Mouse (Mus musculus): ENCODE measurements at regions not wholly inside any gene's neighbourhood (a gene's known extent, or its start where the extent isn't known, plus 50 kb on each side); places are given as distances from the start of the nearest gene placed in this dataset.

DNA sequence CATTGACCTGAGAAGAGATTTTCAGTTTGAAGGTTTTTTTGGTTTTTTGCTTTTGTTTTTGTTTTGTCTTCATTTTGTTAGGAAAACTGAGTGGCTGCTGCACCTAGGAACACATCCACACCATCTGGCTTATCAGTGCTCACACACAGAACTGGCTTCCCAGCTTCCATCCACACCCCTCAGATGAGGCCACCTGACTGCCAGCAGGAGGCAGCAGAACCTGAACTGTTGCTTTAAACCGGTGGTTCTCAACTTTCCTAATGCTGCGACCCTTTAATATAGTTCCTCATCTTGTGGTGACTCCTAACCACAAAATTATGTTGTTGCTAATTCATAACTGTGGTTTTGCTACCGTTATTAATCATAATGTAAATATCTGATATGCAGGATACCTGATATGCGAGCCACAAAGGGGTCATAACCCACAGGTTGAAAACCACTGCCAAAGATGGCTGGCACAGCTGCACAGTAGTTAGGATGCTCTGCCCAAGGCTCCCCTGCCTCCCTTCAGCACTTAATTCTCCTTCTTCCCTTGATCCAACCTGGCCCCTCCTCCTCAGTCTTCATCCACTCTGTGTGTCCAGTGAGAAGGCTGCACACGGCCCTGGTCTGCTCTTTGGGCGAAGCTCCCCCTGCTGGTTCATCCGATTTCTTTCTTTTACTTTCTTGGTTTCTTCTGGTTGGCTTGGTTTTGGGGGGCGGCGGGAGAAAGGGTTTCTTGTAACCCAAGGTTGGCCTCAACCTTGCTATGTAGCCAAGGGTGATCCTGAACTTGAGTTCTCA, 126.5 kb downstream of the Il20rb start:
- Histone ChIP-seq H3K9me3 (replicated peaks) (no peaks in the 10 kb centered on the region), H3K4me1 (peaks cover 4% of the 10 kb centered on the region; the same call in 1 of the 2 replicates), H3K27ac (no peak overlapping the region), H3K27me3 (replicated peaks) (no peaks in the 10 kb centered on the region), H3K36me3 (no peaks in the 10 kb centered on the region), H3K4me3 (no peak overlapping the region), H3K4me2 (no peak overlapping the region), H3K9ac (no peak overlapping the region)
- ATAC-seq, result no peak
- 57% methylated on average over 9 of the region's 9 CpGs for WGBS (ENCODE audit: insufficient replicate concordance)

DNA sequence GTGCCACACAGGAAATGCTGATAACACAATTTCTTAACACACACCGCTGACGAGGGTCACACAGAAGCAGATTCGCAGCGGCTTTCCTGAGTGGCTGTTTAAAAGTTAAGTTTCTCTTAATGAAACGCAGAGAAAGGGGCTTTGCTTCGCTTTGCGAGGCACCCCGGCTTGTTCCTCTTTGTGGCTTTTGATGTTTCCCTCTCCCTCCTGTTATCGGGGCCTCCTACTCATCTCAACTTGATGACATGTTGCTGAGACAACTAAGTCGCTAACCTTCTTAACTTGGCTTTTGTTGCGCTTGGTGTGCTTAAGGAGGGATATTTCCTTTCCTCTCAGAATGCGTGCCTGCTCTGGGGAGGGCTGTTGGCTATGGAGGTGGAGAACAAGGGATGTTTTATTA, 129.0 kb downstream of the Il20rb start:
- Histone ChIP-seq H3K27me3 (replicated peaks) (no peaks in the 10 kb centered on the region), H3K4me3 (no peak overlapping the region), H3K4me1 (peaks cover 4% of the 10 kb centered on the region; the same call in 1 of the 2 replicates), H3K9ac (no peak overlapping the region), H3K36me3 (no peaks in the 10 kb centered on the region), H3K4me2 (no peak overlapping the region), H3K27ac (no peak overlapping the region), H3K9me3 (replicated peaks) (no peaks in the 10 kb centered on the region)
- whole genome bisulfite sequencing (ENCODE audit: insufficient replicate concordance), result 18% methylated on average over 12 of the region's 12 CpGs
- ATAC-seq, result no peak

DNA sequence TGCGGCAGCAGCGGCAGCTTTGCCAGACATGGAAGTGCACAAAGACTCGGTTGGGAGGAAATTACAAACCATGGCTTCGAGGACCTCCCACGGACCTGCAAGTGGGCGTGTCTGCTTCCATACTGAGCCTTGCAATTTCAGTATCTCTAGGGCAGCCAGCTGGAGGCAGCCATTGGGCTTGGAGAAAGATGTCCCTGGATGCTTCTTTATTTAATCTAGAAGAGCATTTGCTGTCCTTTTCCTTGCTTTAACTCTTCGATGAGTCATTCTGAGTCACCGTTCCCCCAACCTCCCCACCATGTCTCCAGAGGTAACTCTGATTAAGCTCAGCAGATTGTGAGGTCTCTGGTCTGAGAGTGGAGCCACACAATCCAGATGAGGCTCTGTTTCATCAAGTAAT, 145.8 kb downstream of the Il20rb start:
- Histone ChIP-seq H3K36me3 (no peaks in the 10 kb centered on the region), H3K9ac (no peak overlapping the region), H3K4me2 (no peak overlapping the region), H3K4me1 (no peaks in the 10 kb centered on the region), H3K27me3 (replicated peaks) (0 out of 2 replicates have a peak, but pooled peaks cover 3% of the 10 kb centered on the region), H3K4me3 (no peak overlapping the region), H3K27ac (no peak overlapping the region), H3K9me3 (replicated peaks) (no peaks in the 10 kb centered on the region)
- WGBS (ENCODE audit: insufficient replicate concordance), result 68% methylated on average over 8 of the region's 8 CpGs
- no peak for ATAC-seq

DNA sequence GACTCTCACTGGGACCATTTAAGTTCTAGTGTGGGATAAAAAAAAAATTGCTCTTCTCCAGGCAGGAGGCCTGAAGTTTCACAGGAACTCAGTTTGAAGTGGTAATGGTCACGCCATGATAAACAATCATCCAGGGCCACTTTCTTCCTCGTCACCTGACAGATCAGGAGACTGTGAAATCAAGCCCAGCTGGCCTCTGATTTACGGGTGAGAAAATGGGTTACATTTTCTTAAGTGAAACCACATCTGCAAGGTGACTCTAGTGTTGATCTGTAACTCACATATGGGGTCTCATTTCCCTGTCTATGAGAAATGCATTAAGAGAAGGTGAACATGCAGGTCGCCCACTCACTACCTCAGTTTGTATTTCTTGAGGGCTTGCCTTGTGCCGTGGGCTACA, 178.8 kb downstream of the Il20rb start:
- no peak overlapping the region for H3K9ac ChIP-seq
- no peak overlapping the region for H3K4me3 ChIP-seq
- 59% methylated on average over 5 of the region's 5 CpGs for WGBS (ENCODE audit: insufficient replicate concordance)
- H3K36me3 ChIP-seq, result no peaks in the 10 kb centered on the region
- no peaks in the 10 kb centered on the region for H3K9me3 ChIP-seq (replicated peaks)
- H3K27ac ChIP-seq, result no peak overlapping the region
- ATAC-seq, result no peak
- no peaks in the 10 kb centered on the region for H3K4me1 ChIP-seq
- H3K27me3 ChIP-seq (replicated peaks), result no peaks in the 10 kb centered on the region
- no peak overlapping the region for H3K4me2 ChIP-seq

DNA sequence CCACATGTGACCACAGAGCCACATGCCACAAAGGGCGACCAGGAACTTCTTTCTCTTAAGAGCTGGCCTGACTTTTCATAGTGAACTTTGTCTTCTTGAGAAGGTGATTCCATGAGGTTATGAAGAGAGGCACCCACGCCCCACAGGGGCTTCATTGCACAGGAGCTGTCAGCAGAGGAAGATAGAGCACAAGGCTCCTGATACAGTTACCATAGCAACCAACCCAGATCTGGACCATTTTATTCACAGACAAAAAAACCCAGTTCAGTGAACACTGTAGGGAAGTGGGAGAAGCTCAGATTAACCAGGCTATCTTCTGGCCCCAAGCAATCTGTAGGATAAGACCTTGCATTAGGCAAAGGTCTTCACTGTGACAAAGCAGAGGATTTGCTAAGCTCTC, 179.2 kb downstream of the Il20rb start:
- Histone ChIP-seq H3K4me3 (no peak overlapping the region), H3K4me2 (no peak overlapping the region), H3K27me3 (replicated peaks) (no peaks in the 10 kb centered on the region), H3K36me3 (no peaks in the 10 kb centered on the region), H3K27ac (no peak overlapping the region), H3K9me3 (replicated peaks) (no peaks in the 10 kb centered on the region), H3K4me1 (no peaks in the 10 kb centered on the region), H3K9ac (no peak overlapping the region)
- 50% methylated on average over 2 of the region's 2 CpGs for WGBS (ENCODE audit: insufficient replicate concordance)
- ATAC-seq, result no peak

DNA sequence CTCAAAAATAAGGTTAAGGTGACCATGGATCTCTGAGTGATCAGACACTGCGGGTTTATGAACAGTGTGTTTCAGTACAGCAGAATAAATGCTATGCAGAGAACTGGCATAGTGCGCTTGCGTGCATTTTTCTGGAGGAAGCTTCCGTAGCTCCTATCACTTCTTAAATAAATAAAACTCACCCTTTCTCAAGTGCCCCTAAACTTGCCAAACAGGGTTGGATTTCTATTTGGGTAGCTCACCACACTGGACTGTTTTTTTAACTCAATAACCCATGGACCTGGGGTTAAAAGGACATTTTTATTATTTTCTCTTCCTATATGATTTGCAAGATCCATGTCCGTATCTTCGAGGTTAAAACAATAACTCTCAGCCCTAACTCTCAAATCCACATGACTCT, 182.8 kb downstream of the Il20rb start:
- ATAC-seq, result no peak
- Histone ChIP-seq H3K36me3 (no peaks in the 10 kb centered on the region), H3K9ac (no peak overlapping the region), H3K9me3 (replicated peaks) (no peaks in the 10 kb centered on the region), H3K4me2 (no peak overlapping the region), H3K4me3 (no peak overlapping the region), H3K27ac (no peak overlapping the region), H3K27me3 (replicated peaks) (no peaks in the 10 kb centered on the region), H3K4me1 (no peaks in the 10 kb centered on the region)
- whole genome bisulfite sequencing (ENCODE audit: insufficient replicate concordance), result 69% methylated on average over 6 of the region's 6 CpGs

DNA sequence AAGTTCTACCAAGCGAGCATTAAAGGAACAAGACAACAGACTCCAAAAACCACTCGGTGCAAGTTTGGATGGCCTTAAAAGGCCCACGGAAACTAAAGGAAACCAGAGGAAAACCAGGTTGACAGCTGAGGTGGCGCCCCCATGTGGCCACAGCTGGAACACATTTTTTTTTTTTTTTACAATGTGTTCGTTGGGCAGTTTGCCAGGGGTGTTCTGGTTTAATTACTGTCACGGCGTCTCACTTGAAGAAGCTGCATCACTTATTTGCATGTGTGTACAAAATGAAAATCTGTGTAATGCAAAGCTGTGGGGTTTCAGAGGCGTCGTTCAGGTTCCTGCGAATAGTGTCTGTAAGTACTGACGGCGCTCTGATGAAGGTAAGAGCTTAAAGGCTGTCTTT, 185.0 kb downstream of the Il20rb start:
- WGBS (ENCODE audit: insufficient replicate concordance), result 58% methylated on average over 12 of the region's 12 CpGs
- Histone ChIP-seq H3K4me1 (no peaks in the 10 kb centered on the region), H3K4me2 (no peak overlapping the region), H3K27ac (no peak overlapping the region), H3K36me3 (no peaks in the 10 kb centered on the region), H3K9ac (no peak overlapping the region), H3K4me3 (no peak overlapping the region), H3K9me3 (replicated peaks) (no peaks in the 10 kb centered on the region), H3K27me3 (replicated peaks) (no peaks in the 10 kb centered on the region)
- ATAC-seq, result no peak

DNA sequence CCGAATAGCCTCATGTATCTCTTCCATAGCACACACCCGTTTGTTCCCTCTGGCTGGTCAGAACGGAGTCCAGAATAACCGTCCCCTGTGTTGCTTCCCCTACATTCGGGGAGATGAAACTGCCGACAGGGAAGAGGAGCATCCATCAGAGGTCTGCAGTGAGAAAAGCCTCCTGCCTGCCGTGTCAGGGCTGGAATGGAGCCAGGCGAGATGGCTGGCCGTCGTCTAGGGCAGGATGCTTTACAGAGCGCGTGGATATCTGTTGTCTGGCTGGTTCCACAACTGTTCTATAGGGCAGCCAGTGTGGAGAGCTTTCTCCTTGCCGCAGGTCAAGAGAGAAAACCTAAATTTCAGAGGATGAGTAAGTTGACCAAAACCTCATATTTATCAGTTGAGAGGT, 209.2 kb downstream of the Il20rb start:
- WGBS (ENCODE audit: insufficient replicate concordance), result 69% methylated on average over 13 of the region's 13 CpGs
- no peak for ATAC-seq
- Histone ChIP-seq H3K4me3 (no peak overlapping the region), H3K4me2 (no peak overlapping the region), H3K27ac (no peak overlapping the region), H3K9me3 (replicated peaks) (no peaks in the 10 kb centered on the region), H3K9ac (no peak overlapping the region), H3K4me1 (no peaks in the 10 kb centered on the region), H3K36me3 (no peaks in the 10 kb centered on the region), H3K27me3 (replicated peaks) (no peaks in the 10 kb centered on the region)

DNA sequence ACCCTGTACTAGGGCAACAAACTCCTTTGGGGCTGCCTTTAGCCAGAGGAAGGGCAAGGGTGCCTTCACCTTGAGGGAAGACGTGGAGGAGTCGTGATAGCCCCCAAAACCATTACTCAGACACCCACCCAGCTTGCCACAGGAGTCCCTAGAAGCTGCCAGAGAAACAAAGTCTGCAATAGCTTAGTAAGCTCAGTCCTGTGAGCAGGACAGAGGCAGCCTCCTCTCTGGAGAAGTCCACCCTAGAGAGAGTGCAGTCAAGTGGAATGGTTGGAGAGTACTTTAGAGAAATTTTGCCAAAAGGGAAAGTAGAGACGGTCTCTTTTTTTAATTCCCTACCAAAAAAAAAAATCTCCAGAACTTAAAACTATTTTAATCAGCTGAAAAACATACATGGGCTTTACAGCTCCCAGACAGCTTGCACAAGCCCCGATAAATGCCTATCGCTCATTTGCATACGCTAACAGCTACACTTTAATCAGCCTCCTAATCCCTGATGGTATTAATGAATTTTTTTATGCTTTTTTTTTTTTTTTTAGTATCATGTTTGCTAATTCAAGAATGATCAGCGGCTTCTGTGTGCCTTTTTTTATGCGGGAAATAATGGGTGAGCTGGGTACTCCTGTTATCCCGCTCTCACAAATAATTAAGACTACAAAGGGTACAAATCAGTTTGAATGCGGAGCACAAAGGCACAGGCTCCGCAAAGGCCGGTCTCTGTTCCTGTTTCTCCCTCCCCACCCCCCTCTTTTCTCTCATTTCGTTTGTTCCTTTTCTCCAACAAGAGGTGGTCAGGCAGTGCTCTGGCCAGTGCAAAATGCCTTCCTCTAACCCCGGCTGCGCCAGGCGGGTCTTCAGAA, 219.8 kb downstream of the Il20rb start:
- H3K4me1 ChIP-seq, result no peaks in the 10 kb centered on the region
- no peaks in the 10 kb centered on the region for H3K9me3 ChIP-seq (replicated peaks)
- H3K36me3 ChIP-seq, result no peaks in the 10 kb centered on the region
- H3K4me3 ChIP-seq, result no peak overlapping the region
- ATAC-seq, result no peak
- H3K27me3 ChIP-seq (replicated peaks), result no peaks in the 10 kb centered on the region
- 36% methylated on average over 16 of the region's 16 CpGs for WGBS (ENCODE audit: insufficient replicate concordance)
- no peak overlapping the region for H3K4me2 ChIP-seq
- H3K27ac ChIP-seq, result no peak overlapping the region
- no peak overlapping the region for H3K9ac ChIP-seq

DNA sequence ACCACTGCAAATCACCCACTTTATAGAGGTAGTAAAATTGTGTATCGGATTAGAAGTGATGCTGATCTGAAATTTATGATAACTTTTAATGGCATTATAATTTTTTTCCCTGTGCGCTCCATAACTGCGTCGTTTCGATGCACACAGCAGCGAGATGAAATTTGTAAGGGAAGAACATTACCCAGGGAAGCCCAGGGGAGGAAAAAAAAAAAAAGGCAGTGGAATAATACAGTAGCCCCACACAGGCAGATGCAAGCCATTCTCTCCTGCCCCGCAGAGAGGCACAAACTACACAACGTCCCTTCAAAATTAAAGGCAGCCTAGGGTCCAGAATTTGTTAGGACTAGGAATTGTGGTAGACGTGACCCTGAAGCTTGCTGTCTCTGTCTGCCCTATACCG, 234.2 kb downstream of the Il20rb start:
- no peak overlapping the region for H3K9ac ChIP-seq
- 73% methylated on average over 10 of the region's 10 CpGs for WGBS (ENCODE audit: insufficient replicate concordance)
- H3K4me3 ChIP-seq, result no peak overlapping the region
- H3K4me1 ChIP-seq, result no peaks in the 10 kb centered on the region
- no peak overlapping the region for H3K27ac ChIP-seq
- H3K4me2 ChIP-seq, result no peak overlapping the region
- H3K36me3 ChIP-seq, result no peaks in the 10 kb centered on the region
- no peaks in the 10 kb centered on the region for H3K27me3 ChIP-seq (replicated peaks)
- ATAC-seq, result no peak
- no peaks in the 10 kb centered on the region for H3K9me3 ChIP-seq (replicated peaks)
